Mouse (Mus musculus) layer of hippocampus, adult 18-20 months (tissue): ENCODE data around the gene Tiprl. TPM values are rescaled to one million over a fixed set of nuclear protein-coding genes. Genes with fewer than 3 reads are reported as not detected.

ENCODE experiments used
- DNase-seq, 2 experiments: peaks; one replicate each; pipeline ENCODE4 v3.0.0; 2022; ENCODE audit warnings: low spot score in 2 of 2
- total RNA-seq, 2 experiments: library from RNA; stranded (reverse); gene quantifications; 2 replicates each; pipeline ENCODE4 v1.2.3; 2021

Gene Tiprl
- total RNA-seq, 2 experiments from 2014 or later = 63.0 to 67.1 TPM

DNA sequence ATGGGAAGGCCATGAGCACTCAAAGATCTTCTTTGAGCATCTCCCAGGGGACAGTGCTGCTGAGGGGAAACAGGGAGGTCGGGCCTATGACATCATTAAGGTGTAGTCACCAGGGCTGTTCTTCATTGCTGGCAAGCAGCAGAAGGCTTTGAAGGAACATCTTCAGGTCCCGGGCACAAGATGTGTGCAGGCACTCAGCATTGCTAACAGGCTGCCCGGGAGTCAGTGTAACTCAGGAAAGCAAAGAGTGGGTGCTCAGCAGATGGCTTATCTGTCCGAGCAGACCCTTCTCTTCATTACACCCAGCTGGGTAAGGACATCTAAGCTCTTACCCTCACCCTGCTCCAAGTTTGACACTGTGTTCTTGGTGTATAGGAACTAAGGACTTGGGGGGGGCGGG is 57.5 kb downstream of the Tiprl start:
- DNase-seq = no peak

DNA sequence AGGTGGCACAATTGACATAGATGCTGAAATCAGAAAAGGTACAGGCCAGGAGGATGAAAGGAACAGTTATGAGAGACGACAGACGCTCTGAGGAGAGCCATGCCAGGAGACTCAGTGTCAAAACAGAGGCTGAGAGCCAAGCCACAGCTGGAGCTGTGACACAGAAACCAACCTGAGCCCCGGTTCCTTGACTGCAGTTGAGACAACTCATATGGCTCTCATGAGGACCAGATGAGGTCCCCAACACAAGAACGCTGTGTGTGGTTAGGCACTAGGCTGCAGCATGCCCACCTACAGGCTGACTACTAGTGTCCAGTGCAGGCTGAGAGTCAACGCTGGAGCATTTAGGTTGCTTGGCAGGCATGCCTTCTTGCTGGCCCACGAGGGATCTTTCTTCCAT is 58.7 kb downstream of the Tiprl start:
- no peak for DNase-seq

DNA sequence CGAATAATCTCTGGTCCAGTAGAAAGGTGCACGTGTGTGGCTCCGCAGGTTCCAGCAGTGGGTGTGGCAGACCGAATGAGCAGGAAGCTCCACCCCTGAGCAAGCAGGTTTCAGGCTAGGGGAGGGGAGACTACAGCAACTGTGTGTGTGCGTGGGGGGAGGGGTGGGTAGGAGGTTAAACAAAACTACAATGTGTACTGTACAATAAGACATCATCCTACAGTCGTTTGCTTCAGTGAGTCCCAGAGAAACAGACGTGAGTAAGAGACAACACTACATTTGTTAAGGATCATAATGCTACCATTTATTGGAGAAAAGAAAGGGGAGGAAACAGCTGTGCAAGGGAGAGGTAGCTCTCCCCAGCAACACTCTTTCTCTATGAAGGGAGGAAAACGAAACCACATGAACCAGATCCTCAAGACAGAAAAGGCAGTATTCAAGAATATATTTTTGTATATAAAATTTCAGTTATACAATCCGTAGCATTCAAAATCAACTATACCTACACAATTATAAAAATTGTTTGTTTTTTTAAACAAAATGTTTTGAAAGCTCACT is 62.7 kb downstream of the Tiprl start:
- DNase-seq = no peak

DNA sequence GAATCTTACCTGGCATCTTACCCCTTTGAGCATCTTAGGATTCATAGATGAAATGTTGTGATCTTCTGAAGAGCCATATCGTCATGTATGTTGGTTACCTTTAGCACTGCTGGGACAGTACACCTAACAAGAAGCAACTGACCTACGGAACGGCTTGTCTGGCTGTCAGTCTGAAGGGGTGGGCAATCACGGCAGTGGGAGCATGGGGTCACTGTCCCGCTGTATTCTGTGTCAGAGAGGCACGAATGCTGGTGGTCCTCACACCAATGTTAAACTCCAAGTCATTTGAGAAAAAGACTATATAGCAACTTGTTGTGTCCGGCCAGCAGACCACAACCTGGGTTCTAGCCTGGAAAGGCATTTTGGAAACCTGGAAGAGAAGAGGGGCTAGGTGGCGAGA is 65.5 kb downstream of the Tiprl start:
- DNase-seq = no peak

DNA sequence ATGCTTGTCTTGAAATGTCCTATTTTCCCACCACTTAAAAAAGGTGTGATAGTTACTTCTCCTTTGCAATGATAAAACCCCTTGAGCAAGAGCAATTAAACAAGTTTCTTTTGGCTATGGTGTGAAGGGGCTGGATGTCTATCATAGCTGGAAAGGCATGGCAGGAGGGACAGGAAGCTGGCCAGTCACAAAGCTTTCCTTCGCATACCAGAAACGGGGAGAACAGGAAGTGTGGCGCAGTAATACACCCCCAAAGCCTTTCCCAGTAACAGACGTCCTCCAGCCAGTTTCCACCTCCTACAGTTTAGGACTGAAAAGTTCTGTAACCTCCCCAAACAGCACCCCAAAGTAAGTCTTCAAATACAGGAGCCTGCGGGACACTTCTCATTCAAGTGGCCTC is 66.6 kb downstream of the Tiprl start:
- no peak for DNase-seq

DNA sequence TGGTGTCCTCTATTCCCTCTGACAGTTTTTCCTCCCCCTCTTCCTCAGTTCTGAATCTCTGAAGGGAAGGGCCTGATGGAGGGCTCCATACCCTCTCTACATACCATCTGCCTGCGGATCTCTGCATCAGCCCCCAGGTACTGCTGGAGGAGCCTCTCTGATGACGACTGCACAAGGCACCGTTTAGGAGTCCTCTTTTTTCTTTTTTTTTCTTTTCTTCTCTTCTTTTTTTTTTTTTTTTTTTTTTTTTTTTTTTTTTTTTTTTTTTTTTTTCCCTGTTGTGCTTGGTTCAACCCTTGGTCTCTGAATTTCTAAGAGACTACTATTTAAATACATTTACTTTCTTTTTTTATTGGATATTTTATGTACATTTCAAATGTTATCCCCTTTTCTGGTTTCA is 67.3 kb downstream of the Tiprl start:
- no peak for DNase-seq

DNA sequence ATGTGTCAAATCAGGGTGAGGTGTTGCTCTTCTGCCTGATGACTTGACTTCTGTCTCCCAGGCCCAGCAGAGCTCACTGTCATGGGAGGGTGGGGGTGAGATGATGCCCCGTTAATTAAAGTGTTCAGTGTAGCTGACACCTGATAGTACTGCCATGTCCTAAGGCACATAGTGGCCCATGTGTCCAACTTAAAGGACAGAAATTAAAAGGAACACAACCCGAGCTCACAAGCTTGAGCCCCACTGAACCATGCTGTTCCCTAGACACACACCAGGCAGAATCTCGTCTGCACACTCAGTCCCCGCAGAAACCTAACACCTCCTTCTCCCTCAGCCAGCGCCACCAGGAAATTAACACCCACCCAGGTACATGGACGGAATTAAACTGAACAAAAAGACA is 71.9 kb downstream of the Tiprl start:
- no peak for DNase-seq

Other genes with a start within 250 kb of the Tiprl start
- gene Tbx19, start 76.2 kb downstream of the Tiprl start, total RNA-seq = not detected
- gene Sft2d2, start 42.6 kb downstream of the Tiprl start, total RNA-seq = 10 to 100 TPM; 14.6 to 14.7 TPM
- gene Gpr161, start 58.8 kb upstream of the Tiprl start, total RNA-seq = 10 to 100 TPM; 75.9 to 82.9 TPM
- 10 to 100 TPM; 84.8 to 86.0 TPM for gene Dcaf6, start 223.5 kb upstream of the Tiprl start, total RNA-seq
- gene Mpc2, start 223.6 kb upstream of the Tiprl start, total RNA-seq = 100 to 1,000 TPM; 120 to 127 TPM
- gene Adcy10, start 248.2 kb upstream of the Tiprl start, total RNA-seq = under 1 TPM; 0.27 to 0.38 TPM